Mouse (Mus musculus): ENCODE measurements around the gene Fads1. TPM values are rescaled to one million over a fixed set of nuclear protein-coding genes. Genes with fewer than 3 reads are reported as not detected.
A peak's percentile ranks its signal among the peaks of the same experiment; 100 is the strongest.

Gene Fads1
- polyA plus RNA-seq (2014; fragmentation: Nextera tagmentation; extraction: Ambion mirVana): 160 and 171 TPM in 2 replicates

DNA sequence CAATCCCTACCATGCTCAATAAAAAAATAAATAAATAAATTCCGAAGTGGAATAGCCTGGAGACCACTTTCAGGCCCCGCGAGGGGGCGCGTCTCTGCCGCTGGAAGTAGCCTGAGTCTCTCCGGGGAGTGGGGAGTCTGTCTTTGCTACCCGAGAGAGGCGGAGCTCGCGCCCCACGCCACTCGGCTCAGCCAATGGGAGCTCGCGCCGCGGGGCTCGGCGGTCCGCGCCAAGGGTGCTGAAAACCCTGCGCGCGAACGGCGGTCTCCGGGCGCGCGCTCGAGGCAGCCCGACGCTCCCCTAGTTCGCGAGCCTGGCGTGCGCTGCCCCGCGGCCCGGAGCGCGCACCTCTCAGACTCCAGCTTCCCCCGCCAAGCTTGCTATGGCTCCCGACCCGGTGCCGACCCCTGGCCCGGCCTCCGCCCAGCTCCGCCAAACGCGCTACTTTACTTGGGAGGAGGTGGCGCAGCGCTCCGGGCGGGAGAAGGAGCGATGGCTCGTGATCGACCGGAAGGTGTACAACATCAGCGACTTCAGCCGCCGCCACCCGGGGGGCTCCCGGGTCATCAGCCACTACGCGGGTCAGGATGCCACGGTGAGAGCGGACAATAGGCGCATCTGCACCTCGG is at the start of gene Fads1:
TSS of gene Fads1 (plus strand) at position 219 of the 629 bp plus-strand sequence.
- peak within 1 kb of the TSS; percentile 98 for H3K9ac ChIP-seq (ENCODE audit: low read length)
- peak; percentile 98 for ATAC-seq (ENCODE audit: insufficient read depth, low FRiP score, low TSS enrichment)
- peak within 1 kb of the TSS; percentile 96 for H3K27ac ChIP-seq (ENCODE audit: low read depth, low read length)
- no peaks in the 10 kb centered on the region for H3K27me3 ChIP-seq (ENCODE audit: control insufficient read depth, insufficient read depth, low read length)
- DNase-seq (ENCODE audit: low spot score): peak; percentile 98
- no peaks in the 10 kb centered on the region for H3K4me1 ChIP-seq (ENCODE audit: control insufficient read depth, insufficient read depth, low read length)
- H3K36me3 ChIP-seq (ENCODE audit: control insufficient read depth, insufficient read depth, low read length): peaks cover 12% of the 10 kb centered on the region
- H3K9me3 ChIP-seq (ENCODE audit: control insufficient read depth, low read length): no peaks in the 10 kb centered on the region
- WGBS: under 1% methylated on average over 69 of the region's 70 CpGs
- peak within 1 kb of the TSS; percentile 93 for H3K4me2 ChIP-seq (ENCODE audit: low read depth)
- H3K4me3 ChIP-seq (ENCODE audit: low read depth, low read length): peak within 1 kb of the TSS; percentile 94

DNA sequence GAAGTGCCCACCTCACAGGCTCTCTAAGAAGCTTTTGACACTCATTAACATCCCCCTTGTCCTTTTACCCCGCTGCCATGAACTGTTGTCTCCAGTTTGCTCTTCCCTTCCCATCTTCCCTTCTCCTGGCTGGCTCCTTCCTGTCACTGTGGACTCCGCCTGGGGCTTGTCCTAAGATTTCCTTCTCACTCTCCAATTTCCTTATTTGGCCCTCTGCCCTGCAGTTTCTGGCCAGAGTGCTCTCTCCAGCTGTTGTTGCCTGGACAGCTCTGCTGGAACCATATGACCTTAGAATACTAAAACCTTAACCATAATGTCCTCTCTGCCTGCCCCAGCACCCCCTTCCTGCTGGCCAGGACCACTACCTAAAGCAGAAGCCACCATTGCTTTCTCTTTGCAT is 48.0 kb upstream of the Fads1 start:
- Histone ChIP-seq H3K4me1 (ENCODE audit: control insufficient read depth, insufficient read depth, low read length) (no peaks in the 10 kb centered on the region), H3K4me2 (ENCODE audit: low read depth) (no peak overlapping the region), H3K27me3 (ENCODE audit: control insufficient read depth, insufficient read depth, low read length) (no peaks in the 10 kb centered on the region), H3K36me3 (ENCODE audit: control insufficient read depth, insufficient read depth, low read length) (no peaks in the 10 kb centered on the region), H3K9me3 (ENCODE audit: control insufficient read depth, low read length) (no peaks in the 10 kb centered on the region), H3K27ac (ENCODE audit: low read depth, low read length) (no peak overlapping the region), H3K9ac (ENCODE audit: low read length) (no peak overlapping the region), H3K4me3 (ENCODE audit: low read depth, low read length) (no peak overlapping the region)
- no peak for DNase-seq (ENCODE audit: low spot score)
- 56% methylated on average over 2 of the region's 2 CpGs for WGBS
- no peak for ATAC-seq (ENCODE audit: insufficient read depth, low FRiP score, low TSS enrichment)

DNA sequence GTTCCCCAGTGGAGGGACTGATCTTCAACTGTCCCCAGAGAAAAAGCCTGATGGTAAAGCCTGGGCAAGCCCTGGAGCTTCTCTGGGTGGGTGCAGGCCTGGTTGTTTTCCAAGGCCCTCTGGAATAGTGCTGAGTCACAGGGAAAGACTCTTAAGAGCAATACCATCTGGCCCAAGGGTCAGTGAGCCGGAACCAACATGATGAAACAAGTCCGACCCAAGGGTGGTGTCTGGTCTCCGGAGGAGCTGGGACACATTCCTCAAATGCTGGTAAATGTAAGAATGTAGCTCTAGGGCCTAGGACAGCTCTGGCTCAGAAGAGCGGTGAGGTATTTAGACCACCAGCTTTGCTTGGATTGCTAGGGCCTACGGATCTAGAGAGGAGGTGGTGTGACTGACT is 45.3 kb upstream of the Fads1 start:
- Histone ChIP-seq H3K9ac (ENCODE audit: low read length) (no peak overlapping the region), H3K27me3 (ENCODE audit: control insufficient read depth, insufficient read depth, low read length) (no peaks in the 10 kb centered on the region), H3K36me3 (ENCODE audit: control insufficient read depth, insufficient read depth, low read length) (no peaks in the 10 kb centered on the region), H3K27ac (ENCODE audit: low read depth, low read length) (no peak overlapping the region), H3K4me1 (ENCODE audit: control insufficient read depth, insufficient read depth, low read length) (no peaks in the 10 kb centered on the region), H3K4me2 (ENCODE audit: low read depth) (no peak overlapping the region), H3K9me3 (ENCODE audit: control insufficient read depth, low read length) (no peaks in the 10 kb centered on the region), H3K4me3 (ENCODE audit: low read depth, low read length) (no peak overlapping the region)
- 69% methylated on average over 5 of the region's 5 CpGs for WGBS
- ATAC-seq (ENCODE audit: insufficient read depth, low FRiP score, low TSS enrichment): no peak
- no peak for DNase-seq (ENCODE audit: low spot score)

DNA sequence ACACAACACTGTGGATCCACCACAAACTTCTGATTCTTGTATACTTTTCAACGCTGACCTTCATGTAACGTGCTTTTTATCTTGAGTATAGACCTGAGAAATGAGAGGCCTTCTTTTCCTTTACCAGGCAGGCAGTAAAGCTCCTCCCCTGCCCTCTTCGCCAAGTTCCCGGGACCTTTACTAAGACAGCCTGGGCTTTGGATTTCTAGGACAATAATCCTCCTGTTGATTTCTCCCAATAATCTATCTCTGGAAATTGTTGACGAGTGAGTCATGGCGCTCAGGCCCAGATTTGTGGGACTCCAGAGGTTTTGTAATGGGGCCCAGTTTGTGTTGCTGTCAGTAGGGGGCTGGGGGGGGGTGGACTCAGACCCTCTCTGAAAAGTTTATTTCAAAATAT is 43.0 kb upstream of the Fads1 start:
- no peaks in the 10 kb centered on the region for H3K36me3 ChIP-seq (ENCODE audit: control insufficient read depth, insufficient read depth, low read length)
- no peak overlapping the region for H3K4me2 ChIP-seq (ENCODE audit: low read depth)
- no peak overlapping the region for H3K9ac ChIP-seq (ENCODE audit: low read length)
- H3K27me3 ChIP-seq (ENCODE audit: control insufficient read depth, insufficient read depth, low read length): no peaks in the 10 kb centered on the region
- DNase-seq (ENCODE audit: low spot score): no peak
- H3K9me3 ChIP-seq (ENCODE audit: control insufficient read depth, low read length): no peaks in the 10 kb centered on the region
- 88% methylated on average over 6 of the region's 6 CpGs for WGBS
- H3K4me1 ChIP-seq (ENCODE audit: control insufficient read depth, insufficient read depth, low read length): no peaks in the 10 kb centered on the region
- no peak overlapping the region for H3K4me3 ChIP-seq (ENCODE audit: low read depth, low read length)
- no peak overlapping the region for H3K27ac ChIP-seq (ENCODE audit: low read depth, low read length)
- no peak for ATAC-seq (ENCODE audit: insufficient read depth, low FRiP score, low TSS enrichment)

DNA sequence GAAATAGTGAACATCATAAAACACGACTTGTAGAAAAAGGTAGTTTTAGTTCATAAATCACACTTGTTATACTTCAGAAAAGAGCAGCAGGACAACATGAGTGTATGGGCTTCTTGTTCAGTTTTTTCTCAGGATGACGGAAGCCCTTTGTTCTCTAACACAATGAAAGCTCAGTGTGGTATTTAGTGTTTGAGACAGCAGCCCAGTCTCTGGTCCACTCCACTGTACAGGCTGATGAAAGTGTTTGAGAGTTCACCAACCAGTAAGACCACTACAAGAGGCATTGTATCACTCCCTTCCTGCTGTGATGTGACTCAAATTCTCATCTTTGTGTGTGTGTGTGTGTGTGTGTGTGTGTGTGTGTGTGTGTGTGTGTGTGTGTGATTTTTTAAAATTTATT is 39.0 kb upstream of the Fads1 start:
- peak; percentile 60; the same call in 1 of the 2 replicates for ATAC-seq (ENCODE audit: insufficient read depth, low FRiP score, low TSS enrichment)
- no peaks in the 10 kb centered on the region for H3K9me3 ChIP-seq (ENCODE audit: control insufficient read depth, low read length)
- H3K4me3 ChIP-seq (ENCODE audit: low read depth, low read length): no peak overlapping the region
- DNase-seq (ENCODE audit: low spot score): peak; percentile 28
- H3K27ac ChIP-seq (ENCODE audit: low read depth, low read length): no peak overlapping the region
- 37% methylated on average over 2 of the region's 2 CpGs for WGBS
- H3K36me3 ChIP-seq (ENCODE audit: control insufficient read depth, insufficient read depth, low read length): no peaks in the 10 kb centered on the region
- no peak overlapping the region for H3K9ac ChIP-seq (ENCODE audit: low read length)
- H3K4me2 ChIP-seq (ENCODE audit: low read depth): no peak overlapping the region
- H3K27me3 ChIP-seq (ENCODE audit: control insufficient read depth, insufficient read depth, low read length): no peaks in the 10 kb centered on the region
- no peaks in the 10 kb centered on the region for H3K4me1 ChIP-seq (ENCODE audit: control insufficient read depth, insufficient read depth, low read length)

DNA sequence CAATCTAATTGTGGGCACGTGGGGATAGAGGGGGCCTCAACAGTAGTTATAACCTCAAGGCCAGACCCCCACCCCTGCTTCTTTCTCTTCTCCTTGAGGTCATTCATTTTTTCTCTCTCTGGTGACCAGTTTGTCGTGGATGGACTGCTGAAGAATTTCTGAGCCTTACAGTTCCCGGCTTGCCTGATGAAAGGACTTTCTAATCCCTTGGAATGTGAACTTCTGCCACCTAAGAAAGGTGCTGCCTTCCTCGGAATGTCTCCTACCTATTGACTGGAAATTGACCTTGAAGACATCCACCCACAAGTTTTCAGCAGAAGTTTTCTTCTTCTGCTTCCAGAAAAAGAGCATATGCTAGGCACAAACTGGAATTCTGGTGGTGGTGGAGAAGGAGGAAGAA is 38.2 kb upstream of the Fads1 start:
- no peak overlapping the region for H3K4me2 ChIP-seq (ENCODE audit: low read depth)
- H3K4me1 ChIP-seq (ENCODE audit: control insufficient read depth, insufficient read depth, low read length): no peaks in the 10 kb centered on the region
- no peaks in the 10 kb centered on the region for H3K27me3 ChIP-seq (ENCODE audit: control insufficient read depth, insufficient read depth, low read length)
- H3K9ac ChIP-seq (ENCODE audit: low read length): no peak overlapping the region
- H3K4me3 ChIP-seq (ENCODE audit: low read depth, low read length): no peak overlapping the region
- WGBS: 64% methylated on average over 4 of the region's 4 CpGs
- H3K36me3 ChIP-seq (ENCODE audit: control insufficient read depth, insufficient read depth, low read length): no peaks in the 10 kb centered on the region
- H3K9me3 ChIP-seq (ENCODE audit: control insufficient read depth, low read length): no peaks in the 10 kb centered on the region
- no peak overlapping the region for H3K27ac ChIP-seq (ENCODE audit: low read depth, low read length)
- no peak for ATAC-seq (ENCODE audit: insufficient read depth, low FRiP score, low TSS enrichment)
- DNase-seq (ENCODE audit: low spot score): no peak

DNA sequence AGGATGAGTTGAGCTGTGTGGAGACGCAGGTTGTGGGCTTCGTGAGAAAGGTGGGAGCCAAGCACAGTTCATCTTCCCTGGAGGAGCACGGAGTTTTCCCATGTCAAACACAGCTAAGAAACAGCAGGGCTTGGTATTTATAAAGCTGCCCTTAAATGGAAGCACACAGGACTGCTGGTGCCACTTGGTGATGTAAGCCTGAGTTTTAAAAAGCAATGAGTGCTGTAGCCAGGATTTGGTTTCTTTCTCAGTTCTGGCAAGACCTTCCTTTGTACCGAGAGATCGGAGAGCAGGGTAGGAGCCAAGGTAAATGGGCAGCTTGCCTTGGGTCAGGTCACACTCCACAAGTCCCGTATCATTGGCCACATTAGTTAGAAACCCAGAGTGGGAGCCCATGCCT is 34.1 kb upstream of the Fads1 start:
- DNase-seq (ENCODE audit: low spot score) (no peak), ATAC-seq (ENCODE audit: insufficient read depth, low FRiP score, low TSS enrichment) (no peak)
- Histone ChIP-seq H3K36me3 (ENCODE audit: control insufficient read depth, insufficient read depth, low read length) (no peaks in the 10 kb centered on the region), H3K9me3 (ENCODE audit: control insufficient read depth, low read length) (no peaks in the 10 kb centered on the region), H3K4me3 (ENCODE audit: low read depth, low read length) (no peak overlapping the region), H3K4me2 (ENCODE audit: low read depth) (no peak overlapping the region), H3K9ac (ENCODE audit: low read length) (no peak overlapping the region), H3K27me3 (ENCODE audit: control insufficient read depth, insufficient read depth, low read length) (no peaks in the 10 kb centered on the region), H3K4me1 (ENCODE audit: control insufficient read depth, insufficient read depth, low read length) (no peaks in the 10 kb centered on the region), H3K27ac (ENCODE audit: low read depth, low read length) (no peak overlapping the region)
- WGBS: 85% methylated on average over 6 of the region's 6 CpGs

DNA sequence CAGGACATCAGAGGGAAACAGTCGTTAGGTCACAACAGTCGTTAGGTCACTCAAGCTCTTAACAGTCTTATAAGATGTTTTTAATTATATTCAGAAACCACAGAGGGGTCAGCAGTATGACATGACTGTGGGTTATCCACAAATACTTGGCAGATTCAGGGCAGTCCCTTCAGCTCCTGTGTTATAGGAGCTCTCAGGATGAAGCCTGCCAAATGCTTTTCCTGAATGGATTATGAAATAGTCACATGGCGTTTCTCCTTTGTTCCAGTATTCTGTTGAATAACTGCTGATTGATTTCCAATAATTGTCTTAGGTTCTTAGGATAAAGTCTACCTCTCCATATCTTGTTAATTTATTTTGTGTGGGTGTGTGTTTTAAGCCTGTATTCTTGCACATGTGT is 33.5 kb upstream of the Fads1 start:
- no peaks in the 10 kb centered on the region for H3K9me3 ChIP-seq (ENCODE audit: control insufficient read depth, low read length)

DNA sequence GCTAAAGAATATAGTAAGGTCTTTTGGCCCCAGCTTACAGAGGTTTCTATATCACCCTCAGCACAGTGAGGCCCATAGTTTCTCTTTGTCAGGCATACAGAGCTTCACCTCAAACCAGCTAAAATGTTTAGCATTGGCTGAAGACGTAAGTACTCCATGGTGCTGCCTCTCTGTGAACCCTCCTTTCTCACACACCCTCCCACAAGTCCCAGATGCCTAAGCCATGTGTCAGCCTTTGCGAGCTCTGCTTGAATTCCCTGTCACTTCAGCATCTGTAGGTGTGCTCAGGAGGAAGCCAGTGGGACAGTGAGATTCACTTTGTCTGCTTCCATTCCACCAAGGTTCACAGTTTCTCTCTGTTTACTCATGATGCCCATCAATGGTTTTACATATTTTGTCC is 25.0 kb upstream of the Fads1 start:
- Histone ChIP-seq H3K9ac (ENCODE audit: low read length) (no peak overlapping the region), H3K36me3 (ENCODE audit: control insufficient read depth, insufficient read depth, low read length) (no peaks in the 10 kb centered on the region), H3K27ac (ENCODE audit: low read depth, low read length) (no peak overlapping the region), H3K9me3 (ENCODE audit: control insufficient read depth, low read length) (no peaks in the 10 kb centered on the region), H3K4me3 (ENCODE audit: low read depth, low read length) (no peak overlapping the region), H3K4me2 (ENCODE audit: low read depth) (no peak overlapping the region), H3K4me1 (ENCODE audit: control insufficient read depth, insufficient read depth, low read length) (no peaks in the 10 kb centered on the region), H3K27me3 (ENCODE audit: control insufficient read depth, insufficient read depth, low read length) (no peaks in the 10 kb centered on the region)
- DNase-seq (ENCODE audit: low spot score) (no peak), ATAC-seq (ENCODE audit: insufficient read depth, low FRiP score, low TSS enrichment) (no peak)
- 70% methylated on average over 2 of the region's 2 CpGs for WGBS

More for the DNA sequence above, 33.5 kb upstream of the Fads1 start:
- Histone ChIP-seq H3K4me1 (ENCODE audit: control insufficient read depth, insufficient read depth, low read length) (no peaks in the 10 kb centered on the region), H3K4me2 (ENCODE audit: low read depth) (no peak overlapping the region), H3K27ac (ENCODE audit: low read depth, low read length) (no peak overlapping the region), H3K27me3 (ENCODE audit: control insufficient read depth, insufficient read depth, low read length) (no peaks in the 10 kb centered on the region), H3K9ac (ENCODE audit: low read length) (no peak overlapping the region), H3K36me3 (ENCODE audit: control insufficient read depth, insufficient read depth, low read length) (no peaks in the 10 kb centered on the region), H3K4me3 (ENCODE audit: low read depth, low read length) (no peak overlapping the region)
- ATAC-seq (ENCODE audit: insufficient read depth, low FRiP score, low TSS enrichment): no peak
- no peak for DNase-seq (ENCODE audit: low spot score)
- WGBS: 70% methylated on average over 3 of the region's 3 CpGs

Data from neural tube, embryonic 11.5 days (tissue).